Mouse (Mus musculus) embryonic facial prominence, embryonic 13.5 days (tissue): ENCODE results near the gene Etv1. TPM values are rescaled to one million over a fixed set of nuclear protein-coding genes. Genes with fewer than 3 reads are reported as not detected.

Experiments
- ATAC-seq: fragments of 200-750 bp; cut with Nextera tagmentation; 2 replicates; pipeline ENCODE4 v1.8.0; 2017; ENCODE audit warnings: low read depth; ENCODE audit not compliant: insufficient number of reproducible peaks, insufficient read depth, low FRiP score, low TSS enrichment
- H3K27ac ChIP-seq: fragments of 300-500 bp; sonication (generic); 2 replicates; pipeline ENCODE4 v1.5.1; 2015; ENCODE audit warnings: moderate library complexity, mild to moderate bottlenecking, inconsistent platforms
- H3K27me3 ChIP-seq: fragments of 300-500 bp; sonication (generic); 2 replicates; pipeline ENCODE4 v1.6.1; 2015; ENCODE audit warnings: mild to moderate bottlenecking, inconsistent platforms
- H3K36me3 ChIP-seq: fragments of 300-500 bp; sonication (generic); 2 replicates; pipeline ENCODE4 v1.6.1; 2015; ENCODE audit warnings: mild to moderate bottlenecking, inconsistent platforms
- H3K4me1 ChIP-seq: fragments of 300-500 bp; sonication (generic); 2 replicates; pipeline ENCODE4 v1.6.1; 2015; ENCODE audit warnings: inconsistent platforms
- H3K4me2 ChIP-seq: fragments of 300-500 bp; sonication (generic); 2 replicates; pipeline ENCODE4 v1.6.1; 2015; ENCODE audit warnings: moderate library complexity, mild to moderate bottlenecking, inconsistent platforms
- H3K4me3 ChIP-seq: fragments of 300-500 bp; sonication (generic); 2 replicates; pipeline ENCODE4 v1.5.1; 2015; ENCODE audit warnings: mild to moderate bottlenecking, inconsistent platforms
- H3K9ac ChIP-seq: fragments of 300-500 bp; sonication (generic); 2 replicates; pipeline ENCODE4 v1.6.1; 2015; ENCODE audit warnings: mild to moderate bottlenecking, inconsistent platforms
- H3K9me3 ChIP-seq: fragments of 300-500 bp; sonication (generic); 2 replicates; pipeline ENCODE4 v1.6.1; 2016; ENCODE audit warnings: inconsistent platforms
- WGBS: fragments of 180-500 bp; shearing (Covaris S2); methylation state at CpG from one replicate; pipeline ENCODE4 v1.1.7; 2015; ENCODE audit warnings: mixed read lengths; 5-methylcytosine and 5-hydroxymethylcytosine counted together
- polyA plus RNA-seq: library from polyadenylated mRNA; unstranded; fragments of >200 nt; fragmentation: Nextera tagmentation; extraction: Ambion mirVana; gene quantifications from 2 replicates; pipeline ENCODE4 v1.2.1, GENCODE M21; 2015

Gene Etv1
- polyA plus RNA-seq, 1 experiment from 2014 or later: 13.4 TPM

- 9% methylated on average over 1 of the region's 1 CpGs for WGBS
- 0 out of 2 replicates have a peak overlapping the region, but pooled peaks have one; percentile 14 for H3K4me2 ChIP-seq
- no peak overlapping the region for H3K9ac ChIP-seq
- H3K4me3 ChIP-seq: no peak overlapping the region
- ATAC-seq: no peak
- H3K36me3 ChIP-seq: no peaks in the 10 kb centered on the region
- peaks cover 14% of the 10 kb centered on the region for H3K4me1 ChIP-seq
- no peak overlapping the region for H3K27ac ChIP-seq
- no peaks in the 10 kb centered on the region for H3K9me3 ChIP-seq
- H3K27me3 ChIP-seq: no peaks in the 10 kb centered on the region
Measured at GRCm38 (mm10) chr12:38784221-38784620, 5.0 kb downstream of the Etv1 start.

DNA sequence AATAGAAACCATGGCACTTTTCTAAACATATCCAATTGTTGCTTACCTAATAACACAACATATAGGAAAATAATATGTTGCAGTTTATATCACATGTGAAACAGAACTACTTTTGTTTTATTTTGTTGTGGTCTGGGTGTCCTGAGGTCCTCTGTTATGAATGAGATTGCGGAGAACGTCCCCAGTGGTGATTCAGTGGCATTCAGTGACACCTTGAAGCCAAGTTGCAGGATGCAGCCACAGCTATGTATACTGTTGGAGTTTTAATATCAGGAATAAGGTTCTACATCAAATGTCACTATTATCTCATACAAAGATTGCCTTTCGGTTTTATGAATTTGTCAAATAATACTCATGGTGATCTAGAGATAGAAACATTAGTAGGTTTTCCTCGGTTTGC lies 7.4 kb downstream of the Etv1 start:
- Histone ChIP-seq H3K9ac (no peak overlapping the region), H3K4me1 (peaks cover 17% of the 10 kb centered on the region), H3K9me3 (no peaks in the 10 kb centered on the region), H3K36me3 (no peaks in the 10 kb centered on the region), H3K27ac (no peak overlapping the region), H3K27me3 (no peaks in the 10 kb centered on the region), H3K4me3 (no peak overlapping the region), H3K4me2 (no peak overlapping the region)
- ATAC-seq: no peak
- WGBS: 83% methylated on average over 4 of the region's 4 CpGs

GRCm38 (mm10) chr12:38787704-38788103 lies 8.5 kb downstream of the Etv1 start:
- no peak overlapping the region for H3K4me3 ChIP-seq
- no peak overlapping the region for H3K9ac ChIP-seq
- H3K4me2 ChIP-seq: no peak overlapping the region
- peaks cover 17% of the 10 kb centered on the region for H3K4me1 ChIP-seq
- H3K36me3 ChIP-seq: no peaks in the 10 kb centered on the region
- ATAC-seq: no peak
- WGBS: 30% methylated on average over 3 of the region's 3 CpGs
- no peak overlapping the region for H3K27ac ChIP-seq
- no peaks in the 10 kb centered on the region for H3K9me3 ChIP-seq
- H3K27me3 ChIP-seq: no peaks in the 10 kb centered on the region

DNA sequence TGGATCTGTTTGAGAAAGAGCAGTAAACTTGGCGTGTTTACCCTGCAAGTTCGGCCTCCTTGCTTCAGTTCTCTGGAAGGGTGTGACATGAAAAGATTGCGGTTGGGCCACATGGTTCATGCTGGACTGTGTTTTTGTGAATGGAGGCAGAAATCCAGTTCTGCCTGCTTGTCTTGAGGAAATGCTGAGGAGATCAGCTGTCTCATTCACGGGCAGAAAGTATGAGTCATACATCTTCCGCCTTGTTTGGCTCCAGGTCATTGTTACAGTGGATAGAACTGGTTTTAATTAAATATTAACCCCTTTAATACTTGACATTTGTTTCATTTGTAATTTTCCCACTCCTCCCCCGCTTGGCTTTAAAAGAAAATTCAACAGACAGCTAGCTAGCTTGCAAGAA lies 9.4 kb downstream of the Etv1 start:
- peak overlapping the region; percentile 12; the same call in 1 of the 2 replicates for H3K4me3 ChIP-seq
- H3K27ac ChIP-seq: 0 out of 2 replicates have a peak overlapping the region, but pooled peaks have one; percentile 17
- peaks cover 19% of the 10 kb centered on the region for H3K4me1 ChIP-seq
- no peaks in the 10 kb centered on the region for H3K27me3 ChIP-seq
- H3K9ac ChIP-seq: no peak overlapping the region
- H3K9me3 ChIP-seq: no peaks in the 10 kb centered on the region
- 0 out of 2 replicates have a peak, but pooled peaks have one; percentile 48 for ATAC-seq
- WGBS: 13% methylated on average over 6 of the region's 6 CpGs
- no peaks in the 10 kb centered on the region for H3K36me3 ChIP-seq
- H3K4me2 ChIP-seq: peak overlapping the region; percentile 47

GRCm38 (mm10) chr12:38789789-38790355 lies 10.7 kb downstream of the Etv1 start:
- Histone ChIP-seq H3K4me1 (peaks cover 21% of the 10 kb centered on the region), H3K9ac (no peak overlapping the region), H3K4me2 (no peak overlapping the region), H3K9me3 (no peaks in the 10 kb centered on the region), H3K27ac (no peak overlapping the region), H3K27me3 (no peaks in the 10 kb centered on the region), H3K4me3 (no peak overlapping the region), H3K36me3 (no peaks in the 10 kb centered on the region)
- no peak for ATAC-seq
- WGBS: 68% methylated on average over 10 of the region's 10 CpGs

DNA sequence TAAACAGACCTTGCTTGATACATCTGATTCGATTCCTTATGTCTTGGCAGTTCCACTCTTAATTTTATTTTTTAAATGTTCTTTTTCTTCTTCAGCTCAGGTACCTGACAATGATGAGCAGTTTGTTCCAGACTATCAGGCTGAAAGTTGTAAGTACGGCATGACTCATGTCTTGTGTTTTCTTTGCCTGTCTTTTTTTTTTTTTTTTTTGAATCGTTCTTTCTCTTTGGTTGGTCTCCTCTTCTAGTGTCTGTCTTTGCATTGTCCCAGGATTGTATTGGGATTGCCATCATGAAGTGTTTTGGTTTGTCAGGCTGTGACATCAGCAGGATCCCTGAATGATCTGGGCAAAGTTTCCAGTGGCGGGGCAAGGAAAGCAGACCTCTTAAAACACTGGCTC lies 13.9 kb downstream of the Etv1 start:
- Histone ChIP-seq H3K27me3 (no peaks in the 10 kb centered on the region), H3K4me3 (no peak overlapping the region), H3K4me1 (peaks cover 18% of the 10 kb centered on the region), H3K36me3 (no peaks in the 10 kb centered on the region), H3K9ac (no peak overlapping the region), H3K27ac (no peak overlapping the region), H3K9me3 (no peaks in the 10 kb centered on the region), H3K4me2 (no peak overlapping the region)
- 62% methylated on average over 4 of the region's 4 CpGs for WGBS
- no peak for ATAC-seq

- Histone ChIP-seq H3K9ac (no peak overlapping the region), H3K4me2 (no peak overlapping the region), H3K27me3 (no peaks in the 10 kb centered on the region), H3K4me3 (no peak overlapping the region), H3K9me3 (no peaks in the 10 kb centered on the region), H3K36me3 (no peaks in the 10 kb centered on the region), H3K27ac (no peak overlapping the region), H3K4me1 (peaks cover 12% of the 10 kb centered on the region)
- 27% methylated on average over 2 of the region's 2 CpGs for WGBS
- no peak for ATAC-seq
Measured at GRCm38 (mm10) chr12:38793697-38794096, 14.5 kb downstream of the Etv1 start.

- WGBS: 58% methylated on average over 5 of the region's 5 CpGs
- Histone ChIP-seq H3K4me1 (no peaks in the 10 kb centered on the region), H3K9me3 (no peaks in the 10 kb centered on the region), H3K27me3 (no peaks in the 10 kb centered on the region), H3K36me3 (no peaks in the 10 kb centered on the region), H3K27ac (no peak overlapping the region), H3K4me2 (no peak overlapping the region), H3K9ac (no peak overlapping the region), H3K4me3 (no peak overlapping the region)
- ATAC-seq: no peak
Measured at GRCm38 (mm10) chr12:38807031-38807430, 27.9 kb downstream of the Etv1 start.

GRCm38 (mm10) chr12:38812392-38812791 lies 33.2 kb downstream of the Etv1 start:
- no peaks in the 10 kb centered on the region for H3K4me1 ChIP-seq
- no peaks in the 10 kb centered on the region for H3K36me3 ChIP-seq
- no peak overlapping the region for H3K9ac ChIP-seq
- no peak overlapping the region for H3K27ac ChIP-seq
- H3K27me3 ChIP-seq: no peaks in the 10 kb centered on the region
- no peak overlapping the region for H3K4me2 ChIP-seq
- H3K4me3 ChIP-seq: no peak overlapping the region
- WGBS: 57% methylated on average over 6 of the region's 6 CpGs
- ATAC-seq: no peak
- no peaks in the 10 kb centered on the region for H3K9me3 ChIP-seq

GRCm38 (mm10) chr12:38814010-38814786 lies 35.0 kb downstream of the Etv1 start:
- Histone ChIP-seq H3K27me3 (no peaks in the 10 kb centered on the region), H3K4me1 (no peaks in the 10 kb centered on the region), H3K4me3 (no peak overlapping the region), H3K4me2 (no peak overlapping the region), H3K9me3 (no peaks in the 10 kb centered on the region), H3K9ac (no peak overlapping the region), H3K36me3 (no peaks in the 10 kb centered on the region), H3K27ac (no peak overlapping the region)
- ATAC-seq: no peak
- 56% methylated on average over 6 of the region's 6 CpGs for WGBS

DNA sequence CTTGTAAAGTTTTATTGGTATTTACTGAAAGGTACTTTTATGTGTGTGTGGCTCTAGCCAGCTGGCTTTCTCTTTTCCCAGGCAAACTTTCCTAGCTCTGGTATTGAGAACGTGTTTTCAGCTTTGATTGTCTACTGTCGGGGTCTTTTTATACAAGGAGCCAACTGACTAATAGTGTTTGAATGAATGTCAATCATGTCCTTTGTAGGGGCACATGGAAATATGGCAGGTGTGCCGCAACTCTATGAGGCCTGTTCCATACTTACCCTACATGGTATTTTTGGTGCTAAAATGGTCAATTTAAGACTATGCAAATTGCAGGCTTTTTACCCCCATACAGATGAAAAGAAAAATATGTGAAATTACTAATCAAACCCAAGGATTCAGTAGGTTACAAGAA lies 37.1 kb downstream of the Etv1 start:
- no peak for ATAC-seq
- H3K9ac ChIP-seq: no peak overlapping the region
- H3K9me3 ChIP-seq: no peaks in the 10 kb centered on the region
- no peak overlapping the region for H3K27ac ChIP-seq
- H3K36me3 ChIP-seq: no peaks in the 10 kb centered on the region
- no peak overlapping the region for H3K4me3 ChIP-seq
- H3K4me1 ChIP-seq: no peaks in the 10 kb centered on the region
- WGBS: 84% methylated on average over 3 of the region's 3 CpGs
- H3K27me3 ChIP-seq: no peaks in the 10 kb centered on the region
- no peak overlapping the region for H3K4me2 ChIP-seq

DNA sequence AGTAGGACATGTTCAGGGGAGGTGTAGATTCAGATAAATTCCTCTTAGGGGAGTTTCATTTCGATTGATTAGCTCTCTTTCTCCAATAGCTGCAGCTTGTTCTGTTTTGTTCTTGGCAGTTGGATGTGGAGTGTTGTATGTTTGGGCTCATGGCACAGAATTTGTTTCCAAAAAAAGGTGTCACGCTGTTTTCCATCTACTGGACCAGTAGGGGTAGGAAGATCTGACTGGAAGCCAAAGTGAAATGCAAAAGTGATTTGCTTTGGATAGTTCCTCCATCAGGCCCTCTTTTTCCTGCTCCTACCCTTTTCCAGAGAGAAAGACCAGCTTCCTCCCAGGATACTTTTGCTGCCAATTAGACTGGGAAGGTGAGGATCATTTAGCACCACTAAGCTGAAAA lies 39.1 kb downstream of the Etv1 start:
- no peak overlapping the region for H3K4me2 ChIP-seq
- no peaks in the 10 kb centered on the region for H3K9me3 ChIP-seq
- H3K36me3 ChIP-seq: no peaks in the 10 kb centered on the region
- WGBS: 91% methylated on average over 2 of the region's 2 CpGs
- no peak overlapping the region for H3K4me3 ChIP-seq
- no peaks in the 10 kb centered on the region for H3K4me1 ChIP-seq
- no peak for ATAC-seq
- H3K9ac ChIP-seq: no peak overlapping the region
- no peaks in the 10 kb centered on the region for H3K27me3 ChIP-seq
- no peak overlapping the region for H3K27ac ChIP-seq
